Mouse (Mus musculus) ES-E14 (cell line): ENCODE data around the gene Wdfy4. TPM values are rescaled to one million over a fixed set of nuclear protein-coding genes. Genes with fewer than 3 reads are reported as not detected.
A peak's percentile ranks its signal among the peaks of the same experiment; 100 is the strongest.

ENCODE experiments used
- DNase-seq: peaks from one replicate; pipeline ENCODE4 v3.0.0-alpha.2; 2013; ENCODE audit warnings: low read depth, low spot score
- H3K27ac ChIP-seq: 2 replicates; pipeline ENCODE4 v1.5.1; 2012; ENCODE audit warnings: low read depth, mild to moderate bottlenecking, low read length, moderate library complexity, mixed read lengths; ENCODE audit not compliant: poor library complexity, insufficient read depth, severe bottlenecking
- H3K36me3 ChIP-seq: 2 replicates; pipeline ENCODE4 v1.6.1; 2012; ENCODE audit warnings: mild to moderate bottlenecking, low read length, moderate library complexity, mixed read lengths; ENCODE audit not compliant: control insufficient read depth, poor library complexity, insufficient read depth, severe bottlenecking
- H3K4me1 ChIP-seq, 2 experiments: fragments of 150-350 bp in 1 of 2; sonication (generic) in 1 of 2; 2 replicates each; pipeline ENCODE4 v1.6.1; 2012; ENCODE audit warnings: low read length in 2 of 2, mild to moderate bottlenecking in 1 of 2, mixed read lengths in 1 of 2; ENCODE audit not compliant: control insufficient read depth in 2 of 2, insufficient read depth in 2 of 2, poor library complexity in 1 of 2
- H3K4me3 ChIP-seq, 2 experiments: fragments of 150-350 bp in 1 of 2; sonication (generic) in 1 of 2; 2 replicates each; pipeline ENCODE4 v1.5.1; 2012; ENCODE audit warnings: low read length in 2 of 2, low read depth in 1 of 2, mild to moderate bottlenecking in 1 of 2, mixed read lengths in 1 of 2; ENCODE audit not compliant: insufficient read depth in 1 of 2, poor library complexity in 1 of 2, severe bottlenecking in 1 of 2
- H3K9ac ChIP-seq: 2 replicates; pipeline ENCODE4 v1.6.1; 2012; ENCODE audit warnings: low read depth, mild to moderate bottlenecking, low read length, mixed read lengths; ENCODE audit not compliant: poor library complexity, insufficient read depth, severe bottlenecking
- H3K9me3 ChIP-seq: fragments of 150-350 bp; sonication (generic); 2 replicates; pipeline ENCODE4 v1.6.1; 2012; ENCODE audit warnings: low read depth, mild to moderate bottlenecking, low read length; ENCODE audit not compliant: control insufficient read depth, insufficient read depth
- CHD2 ChIP-seq: IDR thresholded peaks from 2 replicates; pipeline ENCODE4 v1.6.1; 2014; ENCODE audit warnings: mild to moderate bottlenecking, low read depth, low read length, inconsistent platforms
- HCFC1 ChIP-seq: IDR thresholded peaks from 2 replicates; pipeline ENCODE4 v1.6.1; 2012; ENCODE audit warnings: low read length, inconsistent platforms, borderline replicate concordance; ENCODE audit not compliant: insufficient read depth
- MAFK ChIP-seq: IDR thresholded peaks from 2 replicates; pipeline ENCODE4 v1.6.1; 2014; ENCODE audit warnings: mild to moderate bottlenecking, low read depth, low read length, inconsistent platforms; ENCODE audit not compliant: insufficient read depth
- ZC3H11A ChIP-seq: IDR thresholded peaks from 2 replicates; pipeline ENCODE4 v1.6.1; 2012; ENCODE audit warnings: low read depth, mild to moderate bottlenecking, inconsistent platforms, low read length, borderline replicate concordance
- ZNF384 ChIP-seq: IDR thresholded peaks from 2 replicates; pipeline ENCODE4 v1.6.1; 2012; ENCODE audit warnings: low read depth, low read length, inconsistent platforms
- in situ Hi-C, 2 experiments: fragments of 600-800 bp; cut with MboI; formaldehyde crosslinking; loops; one replicate each; pipeline ENCODE4 v1.15.1; 2025; ENCODE audit warnings: low sequenced_read_pairs in 2 of 2, inconsistent platforms in 1 of 2; ENCODE audit not compliant: unreplicated experiment in 2 of 2
- total RNA-seq: library from RNA; depleted of rRNA; stranded (reverse); fragments of 300-350 nt; gene quantifications from 2 replicates; pipeline ENCODE4 v1.2.3, GENCODE M21; 2012

Gene Wdfy4
- total RNA-seq, 1 experiment, result 1.1 TPM

- in situ Hi-C loops, result no loop called here
- Histone ChIP-seq H3K4me1 (no peaks in the 10 kb centered on the region), H3K4me3 (no peak overlapping the region), H3K27ac (no peak overlapping the region), H3K36me3 (no peaks in the 10 kb centered on the region), H3K9me3 (no peaks in the 10 kb centered on the region), H3K9ac (no peak overlapping the region)
- no peak for DNase-seq
- no peak for TF ChIP-seq HCFC1
- no peak for TF ChIP-seq ZNF384
- TF ChIP-seq CHD2, result no peak
Observed at GRCm38 (mm10) chr14:33035386-33035785, 149.9 kb downstream of the Wdfy4 start.

GRCm38 (mm10) chr14:33033424-33033823, 151.9 kb downstream of the Wdfy4 start:
- Histone ChIP-seq H3K4me3 (no peak overlapping the region), H3K36me3 (no peaks in the 10 kb centered on the region), H3K27ac (no peak overlapping the region), H3K9ac (no peak overlapping the region), H3K9me3 (no peaks in the 10 kb centered on the region), H3K4me1 (no peaks in the 10 kb centered on the region)
- no peak for TF ChIP-seq ZNF384
- no peak for TF ChIP-seq HCFC1
- TF ChIP-seq ZC3H11A, result 0 out of 2 replicates have a peak, but pooled peaks have one; percentile 15
- no peak for TF ChIP-seq CHD2
- in situ Hi-C loops, result no loop called here
- DNase-seq, result peak; percentile 4

GRCm38 (mm10) chr14:33030849-33031248, 154.5 kb downstream of the Wdfy4 start:
- in situ Hi-C loops, result no loop called here
- Histone ChIP-seq H3K4me1 (no peaks in the 10 kb centered on the region), H3K9me3 (no peaks in the 10 kb centered on the region), H3K4me3 (no peak overlapping the region), H3K9ac (no peak overlapping the region), H3K36me3 (no peaks in the 10 kb centered on the region), H3K27ac (no peak overlapping the region)
- TF ChIP-seq HCFC1, result no peak
- TF ChIP-seq ZC3H11A, result no peak
- TF ChIP-seq ZNF384, result no peak
- TF ChIP-seq MAFK, result no peak
- no peak for TF ChIP-seq CHD2
- DNase-seq, result no peak

- in situ Hi-C loops, result no loop called here
- Histone ChIP-seq H3K27ac (no peak overlapping the region), H3K4me3 (no peak overlapping the region), H3K9ac (no peak overlapping the region), H3K9me3 (no peaks in the 10 kb centered on the region), H3K4me1 (no peaks in the 10 kb centered on the region), H3K36me3 (no peaks in the 10 kb centered on the region)
- no peak for TF ChIP-seq HCFC1
- TF ChIP-seq CHD2, result no peak
- no peak for TF ChIP-seq ZC3H11A
- no peak for TF ChIP-seq ZNF384
- TF ChIP-seq MAFK, result no peak
- no peak for DNase-seq
Observed at GRCm38 (mm10) chr14:33019606-33020005, 165.7 kb downstream of the Wdfy4 start.

- Histone ChIP-seq H3K9ac (no peak overlapping the region), H3K36me3 (no peaks in the 10 kb centered on the region), H3K4me1 (no peaks in the 10 kb centered on the region), H3K4me3 (no peak overlapping the region), H3K27ac (no peak overlapping the region), H3K9me3 (no peaks in the 10 kb centered on the region)
- no peak for DNase-seq
- in situ Hi-C loops, result no loop called here
- TF ChIP-seq HCFC1, result no peak
Observed at GRCm38 (mm10) chr14:33019050-33019449, 166.3 kb downstream of the Wdfy4 start.
